Mouse (Mus musculus): ENCODE measurements around the gene Stard3. TPM values are rescaled to one million over a fixed set of nuclear protein-coding genes. Genes with fewer than 3 reads are reported as not detected.

Gene Stard3
- total and polyA plus RNA-seq, 3 experiments = 31.7 to 39.6 (median 33.9) TPM

GRCm38 (mm10) chr11:98333263-98333696, 24.9 kb upstream of the Stard3 start:
- Histone ChIP-seq H3K4me3 (replicated peaks in 1 of 3; ENCODE audit: low read depth in 2 of 3, low read length in 2 of 3, poor library complexity in 1 of 3) (no peak overlapping the region), H3K9ac (ENCODE audit: insufficient read depth, low read depth) (no peak overlapping the region), H3K79me2 (replicated peaks; ENCODE audit: control insufficient read depth, extremely low read depth, insufficient read depth, poor library complexity, severe bottlenecking) (no peaks in the 10 kb centered on the region), H3K27me3 (replicated peaks) (peaks cover 88% of the 10 kb centered on the region), H3K9me3 (replicated peaks; ENCODE audit: low read length) (peaks cover 12% of the 10 kb centered on the region), H3K4me2 (ENCODE audit: insufficient read depth, low read depth, poor library complexity, severe bottlenecking) (no peak overlapping the region), H3K36me3 (replicated peaks in 1 of 2; ENCODE audit: control insufficient read depth in 1 of 2, insufficient read depth in 1 of 2, low read length in 1 of 2) (no peaks in the 10 kb centered on the region), H3K4me1 (ENCODE audit: control insufficient read depth in 1 of 2, insufficient read depth in 2 of 2) (peaks cover 11 to 17% of the 10 kb centered on the region in 2 experiments; a peak in 3 of 4 replicates), H3K27ac (ENCODE audit: insufficient read depth, low read depth) (no peak overlapping the region)
- in situ Hi-C loops (cut with MboI; ENCODE audit: low pct_ligation_motif_present, low pct_unique_long_range_greater_than_20kb, low sequenced_read_pairs) (loop anchor here (25.0 kb wide), 1 partner anchor 304 kb away; the partner anchor contains the start of genes Gm12355, Gsdma2 and Gsdma3), dilution Hi-C loops (cut with MboI; ENCODE audit: extremely low pct_ligation_motif_present, extremely low pct_unique_long_range_greater_than_20kb, low sequenced_read_pairs) (no loop called here)
- TF ChIP-seq PAX5 (IDR thresholded peaks at IDR 0.05; ENCODE audit: low read length) (no peak), ELF1 (IDR thresholded peaks at IDR 0.05; ENCODE audit: low read depth, low read length) (no peak), NRF1 (IDR thresholded peaks at IDR 0.05; ENCODE audit: low read depth, low read length) (peak; percentile 43), JUND (conservative IDR thresholded peaks at IDR 0.05; ENCODE audit: low read depth, low read length) (no peak), POLR2AphosphoS2 (IDR thresholded peaks at IDR 0.05; ENCODE audit: low read depth, low read length) (no peak)
- no peak for DNase-seq (ENCODE audit: extremely low read depth)

- no peak for DNase-seq (ENCODE audit: extremely low read depth)
- no peaks in the 10 kb centered on the region for H3K36me3 ChIP-seq (replicated peaks in 1 of 2; ENCODE audit: control insufficient read depth in 1 of 2, insufficient read depth in 1 of 2, low read length in 1 of 2)
- peaks cover 4% of the 10 kb centered on the region for H3K9me3 ChIP-seq (replicated peaks; ENCODE audit: low read length)
- H3K9ac ChIP-seq (ENCODE audit: insufficient read depth, low read depth) = no peak overlapping the region
- H3K4me2 ChIP-seq (ENCODE audit: insufficient read depth, low read depth, poor library complexity, severe bottlenecking) = peak overlapping the region; percentile 39
- H3K27me3 ChIP-seq (replicated peaks) = peaks cover 92% of the 10 kb centered on the region
- no peak for TF ChIP-seq GABPA (IDR thresholded peaks at IDR 0.05; ENCODE audit: insufficient replicate concordance, low read depth, low read length)
- TF ChIP-seq NRF1 (IDR thresholded peaks at IDR 0.05; ENCODE audit: low read depth, low read length) = 0 out of 2 replicates have a peak, but pooled peaks have one; percentile 30
- 0 out of 2 replicates have a peak, but pooled peaks have one; percentile 16 for TF ChIP-seq BHLHE40 (IDR thresholded peaks at IDR 0.05; ENCODE audit: low read depth, low read length)
- H3K79me2 ChIP-seq (replicated peaks; ENCODE audit: control insufficient read depth, extremely low read depth, insufficient read depth, poor library complexity, severe bottlenecking) = no peaks in the 10 kb centered on the region
- H3K27ac ChIP-seq (ENCODE audit: insufficient read depth, low read depth) = no peak overlapping the region
- peak overlapping the region in 1 of 3 experiments; percentile 28 for H3K4me3 ChIP-seq (replicated peaks in 1 of 3; ENCODE audit: low read depth in 2 of 3, low read length in 2 of 3, poor library complexity in 1 of 3)
- in situ Hi-C loops (cut with MboI; ENCODE audit: low pct_ligation_motif_present, low pct_unique_long_range_greater_than_20kb, low sequenced_read_pairs) = loop anchor here (25.0 kb wide), 1 partner anchor 303 kb away; the partner anchor contains the start of genes Gm12355, Gsdma2 and Gsdma3
- peaks cover 14 to 21% of the 10 kb centered on the region in 2 experiments for H3K4me1 ChIP-seq (ENCODE audit: control insufficient read depth in 1 of 2, insufficient read depth in 2 of 2)
- dilution Hi-C loops (cut with MboI; ENCODE audit: extremely low pct_ligation_motif_present, extremely low pct_unique_long_range_greater_than_20kb, low sequenced_read_pairs) = no loop called here
Observed at GRCm38 (mm10) chr11:98333981-98334741, 24.0 kb upstream of the Stard3 start.

GRCm38 (mm10) chr11:98335250-98335649, 22.9 kb upstream of the Stard3 start:
- dilution Hi-C loops (cut with MboI; ENCODE audit: extremely low pct_ligation_motif_present, extremely low pct_unique_long_range_greater_than_20kb, low sequenced_read_pairs) (no loop called here), in situ Hi-C loops (cut with MboI; ENCODE audit: low pct_ligation_motif_present, low pct_unique_long_range_greater_than_20kb, low sequenced_read_pairs) (loop anchor here (25.0 kb wide), 1 partner anchor 302 kb away; the partner anchor contains the start of genes Gm12355, Gsdma2 and Gsdma3)
- Histone ChIP-seq H3K79me2 (replicated peaks; ENCODE audit: control insufficient read depth, extremely low read depth, insufficient read depth, poor library complexity, severe bottlenecking) (no peaks in the 10 kb centered on the region), H3K36me3 (replicated peaks in 1 of 2; ENCODE audit: control insufficient read depth in 1 of 2, insufficient read depth in 1 of 2, low read length in 1 of 2) (no peaks in the 10 kb centered on the region), H3K9me3 (replicated peaks; ENCODE audit: low read length) (peaks cover 2% of the 10 kb centered on the region), H3K9ac (ENCODE audit: insufficient read depth, low read depth) (no peak overlapping the region), H3K4me1 (ENCODE audit: control insufficient read depth in 1 of 2, insufficient read depth in 2 of 2) (peaks cover 25 to 27% of the 10 kb centered on the region in 2 experiments), H3K27ac (ENCODE audit: insufficient read depth, low read depth) (no peak overlapping the region), H3K27me3 (replicated peaks) (peaks cover 97% of the 10 kb centered on the region), H3K4me2 (ENCODE audit: insufficient read depth, low read depth, poor library complexity, severe bottlenecking) (0 out of 2 replicates have a peak overlapping the region, but pooled peaks have one; percentile 39), H3K4me3 (replicated peaks in 1 of 3; ENCODE audit: low read depth in 2 of 3, low read length in 2 of 3, poor library complexity in 1 of 3) (no peak overlapping the region)
- DNase-seq (ENCODE audit: extremely low read depth) = peak; percentile 35
- TF ChIP-seq SIN3A (IDR thresholded peaks at IDR 0.05; ENCODE audit: low read length) = no peak
- no peak for TF ChIP-seq KAT2A (IDR thresholded peaks at IDR 0.05; ENCODE audit: insufficient replicate concordance, low read length)
- no peak for TF ChIP-seq UBTF (IDR thresholded peaks at IDR 0.05; ENCODE audit: low read depth, low read length)
- no peak for TF ChIP-seq ETS1 (conservative IDR thresholded peaks at IDR 0.05; ENCODE audit: low read depth, low read length)

Measured in CH12.LX (cell line).